ENCODE assay signal across 8 mouse cellular contexts in genomic region chr1:132741175-132741997, GRCm38 (mm10). TPM values are rescaled to one million over a fixed set of nuclear protein-coding genes. Genes with fewer than 3 reads are reported as not detected.
DNase-seq lines count a peak whose midpoint lies in the region; ATAC-seq lines count a peak whose summit lies in the region.

Gene Nfasc (minus strand): TSS chr1:132741797.

- H3K4me1 ChIP-seq in hindbrain, embryonic 12.5 days, result peaks cover 36% of the 10 kb centered on the region

- no peaks in the 10 kb centered on the region for H3K9me3 ChIP-seq in hindbrain, embryonic 12.5 days (replicated peaks)

- no peaks in the 10 kb centered on the region for H3K36me3 ChIP-seq in hindbrain, embryonic 12.5 days

- peak within 1 kb of the TSS; percentile 81 for H3K4me2 ChIP-seq in hindbrain, embryonic 12.5 days (replicated peaks)

- peak; percentile 50 to 54 for DNase-seq in adrenal gland, adult 18-20 months (ENCODE audit: low spot score in 2 of 2)
- DNase-seq in cerebellum, postnatal 14 days, result peak; percentile 96 to 97
- DNase-seq in frontal cortex, postnatal 10 days (ENCODE audit: low spot score in 2 of 2), result peak; percentile 84 to 86
- peak; percentile 83 to 86 for DNase-seq in layer of hippocampus, postnatal 25 days (ENCODE audit: extremely low spot score in 1 of 2, low spot score in 1 of 2)
- peak; percentile 6 for DNase-seq in lung, postnatal 36 days
- DNase-seq in right cerebral cortex, postnatal 10 days (ENCODE audit: low spot score in 2 of 2), result peak; percentile 92 to 94
- DNase-seq in spleen, postnatal 4 days (ENCODE audit: low spot score in 2 of 2), result no peak

- H3K27me3 ChIP-seq in hindbrain, embryonic 12.5 days, result peaks cover 17% of the 10 kb centered on the region

- H3K27ac ChIP-seq in hindbrain, embryonic 12.5 days, result peak within 1 kb of the TSS; percentile 89

- WGBS in hindbrain, embryonic 12.5 days, result 3% methylated on average over 51 of the region's 51 CpGs

- H3K4me3 ChIP-seq in hindbrain, embryonic 12.5 days, result peak within 1 kb of the TSS; percentile 63

- H3K9ac ChIP-seq in hindbrain, embryonic 12.5 days, result peak within 1 kb of the TSS; percentile 78

- ATAC-seq in hindbrain, embryonic 12.5 days (ENCODE audit: low FRiP score), result peak; percentile 69

RNA-seq across cellular contexts. Expression of gene Nfasc, which starts in this region (rescaled TPM):
- 1 to 10 TPM; 3.4 to 5.2 TPM for total RNA-seq in adrenal gland, adult 18-20 months (2021)
- polyA plus RNA-seq in hindbrain, embryonic 12.5 days (2016; fragmentation: Nextera tagmentation; extraction: Ambion mirVana), result 50.6 and 50.7 TPM in 2 replicates
- 100 to 1,000 TPM; 186 to 238 TPM for total RNA-seq in layer of hippocampus, postnatal 25 days (2021)

Comparison
In these comparisons a context has a peak if more than half of its experiments do, and no peak if none do; other contexts are left out.
1. RNA of gene Nfasc (total RNA-seq): 186 to 238 TPM in layer of hippocampus, postnatal 25 days; 3.4 to 5.2 TPM in adrenal gland, adult 18-20 months; every median in the first group is over 10 times any median in the second.
2. DNase-seq: peak in adrenal gland, adult 18-20 months (2 of 2), cerebellum, postnatal 14 days (2 of 2), frontal cortex, postnatal 10 days (2 of 2), layer of hippocampus, postnatal 25 days (2 of 2), lung, postnatal 36 days (single experiment) and right cerebral cortex, postnatal 10 days (2 of 2); none in spleen, postnatal 4 days (0 of 2).